Mouse (Mus musculus): ENCODE results near the gene Mpped2.

DNA sequence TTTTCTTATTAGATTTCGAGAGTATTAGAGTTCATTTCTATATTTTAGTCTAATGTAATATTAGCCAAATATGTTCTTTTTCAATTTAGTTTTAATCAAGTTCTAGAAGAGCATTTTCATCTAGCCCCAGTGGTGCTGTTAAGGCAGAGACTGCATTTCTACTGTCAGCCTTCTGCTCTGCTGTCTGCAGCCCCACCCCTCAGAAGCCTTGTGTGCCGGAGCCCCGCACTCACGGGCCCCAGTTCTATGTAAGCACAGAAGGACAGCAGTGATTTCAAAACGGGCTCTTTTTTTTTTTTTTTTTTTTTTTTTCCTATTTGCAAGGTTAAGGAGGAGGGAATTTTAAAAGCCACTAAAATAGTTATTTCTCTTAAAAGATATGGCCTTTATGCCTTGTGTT, 79.6 kb downstream of the Mpped2 start:
- TF ChIP-seq CTCF (conservative IDR thresholded peaks at IDR 0.05; ENCODE audit: insufficient read depth, insufficient read length, low read depth, low read length) (no peak), POLR2A (IDR thresholded peaks at IDR 0.05; ENCODE audit: low read depth, low read length) (no peak)

Data from kidney, adult 2 months (tissue).